Comparison of ENCODE assay signal across 8 mouse cellular contexts in the genomic region with DNA sequence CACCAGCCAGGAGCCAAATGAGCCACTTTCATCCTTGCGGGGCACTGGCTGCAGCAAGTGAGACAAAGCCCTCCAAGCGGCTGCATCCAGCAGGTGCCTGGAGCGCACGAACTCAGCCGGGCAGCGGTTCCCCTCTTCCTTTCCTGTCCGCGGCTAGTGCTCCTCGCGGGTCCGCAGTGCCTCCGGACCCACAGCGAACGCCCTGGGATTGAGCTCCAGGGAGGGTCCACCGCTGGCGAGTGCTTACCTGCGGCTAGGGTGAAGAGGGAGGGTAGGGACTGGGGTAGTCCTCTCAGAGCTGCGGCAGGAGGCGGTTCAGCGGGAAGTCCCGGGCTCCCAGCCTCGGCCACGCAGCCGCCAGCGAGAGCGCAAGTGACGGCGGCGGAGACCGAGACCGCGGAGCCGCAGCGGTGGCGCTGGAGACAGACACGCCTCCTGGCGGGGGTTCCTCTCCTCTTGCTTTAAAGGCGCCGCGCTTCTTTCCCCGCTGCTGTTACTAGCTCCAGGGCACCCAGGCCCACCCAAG. TPM values are rescaled to one million over a fixed set of nuclear protein-coding genes. Genes with fewer than 3 reads are reported as not detected.
DNase-seq lines count a peak whose midpoint lies in the region; ATAC-seq and TF ChIP-seq lines count a peak whose summit lies in the region.

TSS of gene Grik2 (minus strand) at position 386 of the 526 bp plus-strand sequence.

- 0 out of 2 replicates have a peak, but pooled peaks cover 2% of the 10 kb centered on the region for H3K4me1 ChIP-seq in heart, embryonic 12.5 days (replicated peaks)
- peaks cover 7% of the 10 kb centered on the region for H3K4me1 ChIP-seq in liver, postnatal 0 days (ENCODE audit: insufficient read depth)

- peak within 1 kb of the TSS; percentile 98 for H3K4me2 ChIP-seq in heart, embryonic 12.5 days
- H3K4me2 ChIP-seq in liver, postnatal 0 days (ENCODE audit: low read depth, low read length): peak within 1 kb of the TSS; percentile 66

- no peak within 1 kb of the TSS for H3K27ac ChIP-seq in heart, embryonic 12.5 days (ENCODE audit: poor library complexity, severe bottlenecking)
- no peak within 1 kb of the TSS for H3K27ac ChIP-seq in liver, postnatal 0 days (ENCODE audit: low read depth)

- H3K27me3 ChIP-seq in heart, embryonic 12.5 days (replicated peaks): peaks cover 10% of the 10 kb centered on the region; the same call in 1 of the 2 replicates
- peaks cover 12% of the 10 kb centered on the region for H3K27me3 ChIP-seq in liver, postnatal 0 days (ENCODE audit: insufficient read depth, low read length)

- TF ChIP-seq CTCF in liver, postnatal 0 days (IDR thresholded peaks at IDR 0.05; ENCODE audit: low read depth): 0 out of 2 replicates have a peak, but pooled peaks have one; percentile 12

- no peaks in the 10 kb centered on the region for H3K9me3 ChIP-seq in heart, embryonic 12.5 days (replicated peaks)
- no peaks in the 10 kb centered on the region for H3K9me3 ChIP-seq in liver, postnatal 0 days (ENCODE audit: low read length)

- WGBS in heart, embryonic 12.5 days: under 1% methylated on average over 40 of the region's 41 CpGs
- WGBS in liver, postnatal 0 days (ENCODE audit: insufficient replicate concordance): 2% methylated on average over 41 of the region's 41 CpGs

- peak within 1 kb of the TSS; percentile 68 for H3K9ac ChIP-seq in heart, embryonic 12.5 days
- no peak within 1 kb of the TSS for H3K9ac ChIP-seq in liver, postnatal 0 days (replicated peaks)

- peak; percentile 21 for DNase-seq in urinary bladder, adult 2 months (ENCODE audit: low spot score)
- no peak for DNase-seq in urinary bladder, postnatal 10 days (ENCODE audit: low spot score)
- peak; percentile 52 for DNase-seq in embryo, embryonic 11.5 days (ENCODE audit: low read depth, low spot score)
- DNase-seq in layer of hippocampus, adult 18-20 months (ENCODE audit: low spot score in 2 of 2): peak; percentile 87 to 91
- DNase-seq in liver, postnatal 0 days: peak; percentile 24
- DNase-seq in right cerebral cortex, adult 2 months (ENCODE audit: low spot score in 2 of 2): peak; percentile 86 to 89
- DNase-seq in natural killer cell, adult 2 months (ENCODE audit: low spot score in 2 of 2): no peak

- peak within 1 kb of the TSS; percentile 74 for H3K4me3 ChIP-seq in heart, embryonic 12.5 days
- peak within 1 kb of the TSS; percentile 40 for H3K4me3 ChIP-seq in liver, postnatal 0 days (ENCODE audit: low read depth, low read length)

- no peak for TF ChIP-seq EP300 in liver, postnatal 0 days (IDR thresholded peaks at IDR 0.05; ENCODE audit: low read depth)

- peak; percentile 64; the same call in 1 of the 2 replicates for ATAC-seq in heart, embryonic 12.5 days (ENCODE audit: insufficient number of reproducible peaks, low FRiP score)
- ATAC-seq in liver, postnatal 0 days: no peak

- H3K36me3 ChIP-seq in heart, embryonic 12.5 days: no peaks in the 10 kb centered on the region
- H3K36me3 ChIP-seq in liver, postnatal 0 days (replicated peaks; ENCODE audit: insufficient read depth, low read length): no peaks in the 10 kb centered on the region

RNA-seq across cellular contexts. Expression of gene Grik2, which starts in this region (rescaled TPM):
- 0.51 and 0.91 TPM in 2 replicates for polyA plus RNA-seq in urinary bladder, adult 2 months (2012; rRNA removed)
- polyA plus RNA-seq in heart, embryonic 12.5 days (2016; fragmentation: Nextera tagmentation; extraction: Ambion mirVana): 0.87 and 1.1 TPM in 2 replicates
- total RNA-seq in layer of hippocampus, adult 18-20 months (2021): 10 to 100 TPM; 90.7 to 92.8 TPM
- polyA plus RNA-seq in liver, postnatal 0 days (2015; fragmentation: Nextera tagmentation; extraction: Ambion mirVana): not detected in 2 replicates

Comparison
In these comparisons a context has a peak if more than half of its experiments do, and no peak if none do; other contexts are left out.
1. Peak in DNase-seq in urinary bladder, adult 2 months; RNA of the gene not detected or under 1 TPM.
2. Peak in DNase-seq, H3K4me3 ChIP-seq and H3K4me2 ChIP-seq in liver, postnatal 0 days; RNA of the gene not detected or under 1 TPM.
3. DNase-seq: peak in embryo, embryonic 11.5 days (single experiment), layer of hippocampus, adult 18-20 months (2 of 2) and right cerebral cortex, adult 2 months (2 of 2); none in urinary bladder, postnatal 10 days (single experiment) and natural killer cell, adult 2 months (0 of 2).